In genomic region chr11:112173585-112173984, GRCm38 (mm10) we compare ENCODE assay signal across 28 mouse cellular contexts.
A peak's percentile ranks its signal among the peaks of the same experiment; 100 is the strongest.
DNase-seq lines count a peak whose midpoint lies in the region; ATAC-seq and TF ChIP-seq lines count a peak whose summit lies in the region.
"Had no signal": no experiment of that assay in that cellular context is flagged by ENCODE, and none has a peak within 500 bp of the region (broad histone marks: within the 10 kb centered on the region; RNA-seq: fewer than 3 reads in every experiment).

No protein-coding gene starts in this region.

- no peak overlapping the region for H3K4me3 ChIP-seq in heart, embryonic 12.5 days
- H3K4me3 ChIP-seq in myocyte: no peak overlapping the region
- no peak overlapping the region for H3K4me3 ChIP-seq in limb, embryonic 10.5 days
- H3K4me3 ChIP-seq: embryonic facial prominence, embryonic 13.5 days; forebrain, embryonic 10.5 days; heart, adult 2 months; heart, embryonic 13.5 days; hindbrain, embryonic 10.5 days; left cerebral cortex, adult 2 months; limb, embryonic 15.5 days; liver, embryonic 13.5 days had no signal

- no peaks in the 10 kb centered on the region for H3K36me3 ChIP-seq in heart, embryonic 12.5 days
- no peaks in the 10 kb centered on the region for H3K36me3 ChIP-seq in myocyte (ENCODE audit: control insufficient read depth, insufficient read depth)
- no peaks in the 10 kb centered on the region for H3K36me3 ChIP-seq in limb, embryonic 10.5 days
- H3K36me3 ChIP-seq: embryonic facial prominence, embryonic 13.5 days; forebrain, embryonic 10.5 days; heart, embryonic 13.5 days; hindbrain, embryonic 10.5 days; limb, embryonic 15.5 days; liver, embryonic 13.5 days had no signal

- intact Hi-C loops in heart, postnatal 10 days (cut with DNase I): no loop called here

- TF ChIP-seq POLR2A in myocyte (IDR thresholded peaks at IDR 0.05; ENCODE audit: insufficient read length, low read depth): no peak

- H3K4me1 ChIP-seq in heart, embryonic 12.5 days (replicated peaks): no peaks in the 10 kb centered on the region
- H3K4me1 ChIP-seq in limb, embryonic 10.5 days: peaks cover 5% of the 10 kb centered on the region; the same call in 1 of the 2 replicates
- H3K4me1 ChIP-seq: embryonic facial prominence, embryonic 13.5 days; forebrain, embryonic 10.5 days; heart, embryonic 13.5 days; hindbrain, embryonic 10.5 days; liver, embryonic 13.5 days had no signal

- H3K79me2 ChIP-seq in myocyte (ENCODE audit: control insufficient read depth, insufficient read depth): no peaks in the 10 kb centered on the region

- no peak overlapping the region for H3K27ac ChIP-seq in heart, embryonic 12.5 days (ENCODE audit: poor library complexity, severe bottlenecking)
- no peak overlapping the region for H3K27ac ChIP-seq in limb, embryonic 10.5 days
- H3K27ac ChIP-seq: embryonic facial prominence, embryonic 13.5 days; forebrain, embryonic 10.5 days; heart, adult 2 months; heart, embryonic 13.5 days; hindbrain, embryonic 10.5 days; left cerebral cortex, adult 2 months; liver, embryonic 13.5 days had no signal

- no peak overlapping the region for H3ac ChIP-seq in myocyte (ENCODE audit: control insufficient read depth, insufficient read length)

- H3K4me2 ChIP-seq in heart, embryonic 12.5 days: no peak overlapping the region
- peak overlapping the region; percentile 63 for H3K4me2 ChIP-seq in myocyte (ENCODE audit: low read depth)
- H3K4me2 ChIP-seq: embryonic facial prominence, embryonic 13.5 days; heart, embryonic 13.5 days; limb, embryonic 15.5 days; liver, embryonic 13.5 days had no signal

- no peak for DNase-seq in heart, postnatal 10 days
- peak; percentile 65 for DNase-seq in 3T3-L1 (ENCODE audit: low read depth, low spot score)
- peak; percentile 3 for DNase-seq in adrenal gland, postnatal 10 days
- DNase-seq in limb, embryonic 10.5 days (ENCODE audit: low spot score): no peak
- DNase-seq in Muller cell, postnatal 12 days (ENCODE audit: inconsistent ontology term): no peak
- DNase-seq: cerebellum, adult 18-20 months; heart, adult 2 months; heart, postnatal 14 days; kidney, adult 8-10 months; kidney, postnatal 10 days; left cerebral cortex, postnatal 4 days; liver, embryonic 13.5 days; lung, adult 18-20 months; lung, postnatal 14 days; midbrain, embryonic 14.5 days; right cerebral cortex, adult 18-20 months; spleen, adult 18-20 months; thymus, postnatal 25 days had no signal

- no peak overlapping the region for H3K9ac ChIP-seq in heart, embryonic 12.5 days
- H3K9ac ChIP-seq: embryonic facial prominence, embryonic 13.5 days; heart, embryonic 13.5 days; limb, embryonic 15.5 days; liver, embryonic 13.5 days had no signal

- H3K9me3 ChIP-seq in heart, embryonic 12.5 days (replicated peaks): no peaks in the 10 kb centered on the region
- no peaks in the 10 kb centered on the region for H3K9me3 ChIP-seq in limb, embryonic 10.5 days (replicated peaks)
- H3K9me3 ChIP-seq: embryonic facial prominence, embryonic 13.5 days; forebrain, embryonic 10.5 days; heart, embryonic 13.5 days; hindbrain, embryonic 10.5 days; limb, embryonic 15.5 days had no signal

- H3K27me3 ChIP-seq in heart, embryonic 12.5 days (replicated peaks): no peaks in the 10 kb centered on the region
- no peaks in the 10 kb centered on the region for H3K27me3 ChIP-seq in myocyte (ENCODE audit: control insufficient read depth, insufficient read depth, insufficient read length)
- no peaks in the 10 kb centered on the region for H3K27me3 ChIP-seq in limb, embryonic 10.5 days (ENCODE audit: low read depth, poor library complexity, severe bottlenecking)
- H3K27me3 ChIP-seq: embryonic facial prominence, embryonic 13.5 days; heart, embryonic 13.5 days; limb, embryonic 15.5 days; liver, embryonic 13.5 days had no signal

- WGBS in heart, embryonic 12.5 days: 43% methylated on average over 10 of the region's 10 CpGs
- WGBS in limb, embryonic 10.5 days: 78% methylated on average over 10 of the region's 10 CpGs

- ATAC-seq in heart, embryonic 12.5 days (ENCODE audit: insufficient number of reproducible peaks, low FRiP score): peak; percentile 29; the same call in 1 of the 2 replicates
- ATAC-seq: forebrain, embryonic 16.5 days; hindbrain, embryonic 16.5 days had no signal

TF ChIP-seq in myocyte, 11 proteins besides CTCF, POLR2A, EP300 and RAD21:
- TF ChIP-seq USF1 (IDR thresholded peaks at IDR 0.05; ENCODE audit: low read depth) (no peak), SRF (IDR thresholded peaks at IDR 0.05; ENCODE audit: control insufficient read depth, insufficient read length, low read depth) (no peak), REST (IDR thresholded peaks at IDR 0.05; ENCODE audit: insufficient read depth, insufficient read length) (no peak), CEBPB (IDR thresholded peaks at IDR 0.05; ENCODE audit: insufficient read depth, poor library complexity, severe bottlenecking) (peak; percentile 38; the same call in 1 of the 2 replicates), POLR2AphosphoS2 (IDR thresholded peaks at IDR 0.05; ENCODE audit: insufficient read length, low read depth) (no peak), TCF12 (IDR thresholded peaks at IDR 0.05; ENCODE audit: insufficient read depth, poor library complexity, severe bottlenecking) (no peak)

Comparison
In these comparisons a context has a peak if more than half of its experiments do, and no peak if none do; other contexts are left out.
1. DNase-seq: peak in 3T3-L1 (single experiment) and adrenal gland, postnatal 10 days (single experiment); none in heart, postnatal 10 days (0 of 2), limb, embryonic 10.5 days (single experiment) and Muller cell, postnatal 12 days (single experiment).